Mouse (Mus musculus) ES-E14 (cell line): ENCODE results near the gene Ambp.

Source experiments
- CHD2 ChIP-seq: IDR thresholded peaks from 2 replicates; pipeline ENCODE4 v1.6.1; 2014; ENCODE audit warnings: mild to moderate bottlenecking, low read depth, low read length, inconsistent platforms
- HCFC1 ChIP-seq: IDR thresholded peaks from 2 replicates; pipeline ENCODE4 v1.6.1; 2012; ENCODE audit warnings: low read length, inconsistent platforms, borderline replicate concordance; ENCODE audit not compliant: insufficient read depth
- MAFK ChIP-seq: IDR thresholded peaks from 2 replicates; pipeline ENCODE4 v1.6.1; 2014; ENCODE audit warnings: mild to moderate bottlenecking, low read depth, low read length, inconsistent platforms; ENCODE audit not compliant: insufficient read depth
- ZC3H11A ChIP-seq: IDR thresholded peaks from 2 replicates; pipeline ENCODE4 v1.6.1; 2012; ENCODE audit warnings: low read depth, mild to moderate bottlenecking, inconsistent platforms, low read length, borderline replicate concordance
- ZNF384 ChIP-seq: IDR thresholded peaks from 2 replicates; pipeline ENCODE4 v1.6.1; 2012; ENCODE audit warnings: low read depth, low read length, inconsistent platforms

- no peak for TF ChIP-seq ZNF384
- no peak for TF ChIP-seq CHD2
- no peak for TF ChIP-seq MAFK
- TF ChIP-seq HCFC1 = no peak
- TF ChIP-seq ZC3H11A = no peak
Observed at GRCm38 (mm10) chr4:63170061-63170460, 15.5 kb upstream of the Ambp start.
